Mouse (Mus musculus): Measurements from ENCODE around the gene Fam8a1. TPM values are rescaled to one million over a fixed set of nuclear protein-coding genes. Genes with fewer than 3 reads are reported as not detected.

Fam8a1 gene
- total and polyA plus RNA-seq, 3 experiments: 6.9 to 9.9 (median 9.9) TPM

- peaks cover 2 to 34% of the 10 kb centered on the region in 2 experiments; a peak in 3 of 4 replicates for H3K4me1 ChIP-seq (ENCODE audit: control insufficient read depth in 1 of 2, insufficient read depth in 2 of 2)
- H3K9ac ChIP-seq (ENCODE audit: insufficient read depth, low read depth): peak overlapping the region; percentile 12
- H3K9me3 ChIP-seq (replicated peaks; ENCODE audit: low read length): no peaks in the 10 kb centered on the region
- H3K27ac ChIP-seq (ENCODE audit: insufficient read depth, low read depth): no peak overlapping the region
- DNase-seq (ENCODE audit: extremely low read depth): no peak
- peaks cover 0 to 2% of the 10 kb centered on the region in 2 experiments for H3K36me3 ChIP-seq (replicated peaks in 1 of 2; ENCODE audit: control insufficient read depth in 1 of 2, insufficient read depth in 1 of 2, low read length in 1 of 2)
- dilution Hi-C loops (cut with MboI; ENCODE audit: extremely low pct_ligation_motif_present, extremely low pct_unique_long_range_greater_than_20kb, low sequenced_read_pairs): no loop called here
- TF ChIP-seq CTCF (conservative IDR thresholded peaks at IDR 0.05 in 1 of 2, IDR thresholded peaks at IDR 0.05 in 1 of 2; ENCODE audit: low read depth in 2 of 2, low read length in 2 of 2): peak in 1 of 2 experiments; percentile 50; a peak in 2 of 4 replicates
- TF ChIP-seq SMC3 (IDR thresholded peaks at IDR 0.05; ENCODE audit: low read depth, low read length): peak; percentile 16; the same call in 1 of the 2 replicates
- peak; percentile 22 for TF ChIP-seq RAD21 (IDR thresholded peaks at IDR 0.05; ENCODE audit: low read depth, low read length)
- no peak for TF ChIP-seq CHD1 (IDR thresholded peaks at IDR 0.05; ENCODE audit: low read depth, low read length)
- H3K4me2 ChIP-seq (ENCODE audit: insufficient read depth, low read depth, poor library complexity, severe bottlenecking): peak overlapping the region; percentile 56
- no peaks in the 10 kb centered on the region for H3K27me3 ChIP-seq (replicated peaks)
- in situ Hi-C loops (cut with MboI; ENCODE audit: low pct_ligation_motif_present, low pct_unique_long_range_greater_than_20kb, low sequenced_read_pairs): no loop called here
- peak overlapping the region in 1 of 3 experiments; percentile 86 for H3K4me3 ChIP-seq (replicated peaks in 1 of 3; ENCODE audit: low read depth in 2 of 3, low read length in 2 of 3, poor library complexity in 1 of 3)
- H3K79me2 ChIP-seq (replicated peaks; ENCODE audit: control insufficient read depth, extremely low read depth, insufficient read depth, poor library complexity, severe bottlenecking): peaks cover 66% of the 10 kb centered on the region
Measured at GRCm38 (mm10) chr13:46724371-46724770, 55.0 kb downstream of the Fam8a1 start.

- H3K9me3 ChIP-seq (replicated peaks; ENCODE audit: low read length): no peaks in the 10 kb centered on the region
- TF ChIP-seq BHLHE40 (IDR thresholded peaks at IDR 0.05; ENCODE audit: low read depth, low read length) (no peak), RCOR1 (conservative IDR thresholded peaks at IDR 0.05; ENCODE audit: low read depth, low read length) (no peak), ETS1 (conservative IDR thresholded peaks at IDR 0.05; ENCODE audit: low read depth, low read length) (no peak), SIN3A (IDR thresholded peaks at IDR 0.05; ENCODE audit: low read length) (peak; percentile 82; the same call in 1 of the 2 replicates), MAFK (IDR thresholded peaks at IDR 0.05; ENCODE audit: insufficient replicate concordance, low read length) (peak; percentile 95)
- in situ Hi-C loops (cut with MboI; ENCODE audit: low pct_ligation_motif_present, low pct_unique_long_range_greater_than_20kb, low sequenced_read_pairs): no loop called here
- DNase-seq (ENCODE audit: extremely low read depth): peak; percentile 36
- H3K79me2 ChIP-seq (replicated peaks; ENCODE audit: control insufficient read depth, extremely low read depth, insufficient read depth, poor library complexity, severe bottlenecking): peaks cover 58% of the 10 kb centered on the region
- H3K27me3 ChIP-seq (replicated peaks): no peaks in the 10 kb centered on the region
- peak overlapping the region; percentile 56 for H3K4me2 ChIP-seq (ENCODE audit: insufficient read depth, low read depth, poor library complexity, severe bottlenecking)
- H3K4me3 ChIP-seq (replicated peaks in 1 of 3; ENCODE audit: low read depth in 2 of 3, low read length in 2 of 3, poor library complexity in 1 of 3): peak overlapping the region; percentile 39 to 86 (median 81)
- H3K27ac ChIP-seq (ENCODE audit: insufficient read depth, low read depth): peak overlapping the region; percentile 8; the same call in 1 of the 2 replicates
- peak overlapping the region; percentile 12; the same call in 1 of the 2 replicates for H3K9ac ChIP-seq (ENCODE audit: insufficient read depth, low read depth)
- peaks cover 0 to 27% of the 10 kb centered on the region in 2 experiments; a peak in 2 of 4 replicates for H3K4me1 ChIP-seq (ENCODE audit: control insufficient read depth in 1 of 2, insufficient read depth in 2 of 2)
- dilution Hi-C loops (cut with MboI; ENCODE audit: extremely low pct_ligation_motif_present, extremely low pct_unique_long_range_greater_than_20kb, low sequenced_read_pairs): no loop called here
- H3K36me3 ChIP-seq (replicated peaks in 1 of 2; ENCODE audit: control insufficient read depth in 1 of 2, insufficient read depth in 1 of 2, low read length in 1 of 2): no peaks in the 10 kb centered on the region
Measured at GRCm38 (mm10) chr13:46725227-46725626, 55.9 kb downstream of the Fam8a1 start.

- H3K36me3 ChIP-seq (replicated peaks in 1 of 2; ENCODE audit: control insufficient read depth in 1 of 2, insufficient read depth in 1 of 2, low read length in 1 of 2): no peaks in the 10 kb centered on the region
- peak in 1 of 2 experiments; percentile 31; a peak in 2 of 4 replicates for TF ChIP-seq CTCF (conservative IDR thresholded peaks at IDR 0.05 in 1 of 2, IDR thresholded peaks at IDR 0.05 in 1 of 2; ENCODE audit: low read depth in 2 of 2, low read length in 2 of 2)
- 0 out of 2 replicates have a peak, but pooled peaks have one; percentile 21 for TF ChIP-seq TBP (conservative IDR thresholded peaks at IDR 0.05; ENCODE audit: low read depth, low read length)
- TF ChIP-seq CHD1 (IDR thresholded peaks at IDR 0.05; ENCODE audit: low read depth, low read length): peak; percentile 90
- TF ChIP-seq BHLHE40 (IDR thresholded peaks at IDR 0.05; ENCODE audit: low read depth, low read length): no peak
- no peak for TF ChIP-seq ZKSCAN1 (IDR thresholded peaks at IDR 0.05; ENCODE audit: borderline replicate concordance, low read depth, low read length)
- H3K9me3 ChIP-seq (replicated peaks; ENCODE audit: low read length): no peaks in the 10 kb centered on the region
- no peaks in the 10 kb centered on the region for H3K27me3 ChIP-seq (replicated peaks)
- in situ Hi-C loops (cut with MboI; ENCODE audit: low pct_ligation_motif_present, low pct_unique_long_range_greater_than_20kb, low sequenced_read_pairs): no loop called here
- peak overlapping the region; percentile 33 for H3K4me2 ChIP-seq (ENCODE audit: insufficient read depth, low read depth, poor library complexity, severe bottlenecking)
- H3K4me1 ChIP-seq (ENCODE audit: control insufficient read depth in 1 of 2, insufficient read depth in 2 of 2): peaks cover 0 to 23% of the 10 kb centered on the region in 2 experiments; a peak in 2 of 4 replicates
- peak; percentile 41 for DNase-seq (ENCODE audit: extremely low read depth)
- H3K27ac ChIP-seq (ENCODE audit: insufficient read depth, low read depth): peak overlapping the region; percentile 77
- peak overlapping the region; percentile 83 for H3K9ac ChIP-seq (ENCODE audit: insufficient read depth, low read depth)
- H3K4me3 ChIP-seq (replicated peaks in 1 of 3; ENCODE audit: low read depth in 2 of 3, low read length in 2 of 3, poor library complexity in 1 of 3): peak overlapping the region; percentile 81 to 96 (median 86)
- peaks cover 51% of the 10 kb centered on the region for H3K79me2 ChIP-seq (replicated peaks; ENCODE audit: control insufficient read depth, extremely low read depth, insufficient read depth, poor library complexity, severe bottlenecking)
- dilution Hi-C loops (cut with MboI; ENCODE audit: extremely low pct_ligation_motif_present, extremely low pct_unique_long_range_greater_than_20kb, low sequenced_read_pairs): no loop called here
Measured at GRCm38 (mm10) chr13:46726288-46727037, 57.1 kb downstream of the Fam8a1 start.

All from CH12.LX (cell line).